Mouse (Mus musculus) heart, postnatal 36 days (tissue): ENCODE results near the gene Map3k15. TPM values are rescaled to one million over a fixed set of nuclear protein-coding genes. Genes with fewer than 3 reads are reported as not detected.

ENCODE experiments used
- DNase-seq, 2 experiments: peaks; one replicate each; pipeline ENCODE4 v3.0.0; 2021 to 2022
- intact Hi-C: fragments of 180-260 bp; cut with DNase I; formaldehyde crosslinking; loops from one replicate; pipeline ENCODE4 v1.15.1; 2025
- total RNA-seq, 2 experiments: library from RNA; stranded (reverse); gene quantifications; 2 replicates each; pipeline ENCODE4 v1.2.3; 2021

Gene Map3k15
- total RNA-seq, 2 experiments from 2014 or later, result 0.51 to 0.58 TPM

GRCm38 (mm10) chrX:160116658-160117057 is 128.4 kb downstream of the Map3k15 start:
- peak; percentile 42 to 49 for DNase-seq
- intact Hi-C loops, result loop anchor here (5.0 to 10.0 kb wide), 3 partner anchors 129 to 492 kb away; partner anchors contain the start of genes Map3k15 and Sh3kbp1

DNA sequence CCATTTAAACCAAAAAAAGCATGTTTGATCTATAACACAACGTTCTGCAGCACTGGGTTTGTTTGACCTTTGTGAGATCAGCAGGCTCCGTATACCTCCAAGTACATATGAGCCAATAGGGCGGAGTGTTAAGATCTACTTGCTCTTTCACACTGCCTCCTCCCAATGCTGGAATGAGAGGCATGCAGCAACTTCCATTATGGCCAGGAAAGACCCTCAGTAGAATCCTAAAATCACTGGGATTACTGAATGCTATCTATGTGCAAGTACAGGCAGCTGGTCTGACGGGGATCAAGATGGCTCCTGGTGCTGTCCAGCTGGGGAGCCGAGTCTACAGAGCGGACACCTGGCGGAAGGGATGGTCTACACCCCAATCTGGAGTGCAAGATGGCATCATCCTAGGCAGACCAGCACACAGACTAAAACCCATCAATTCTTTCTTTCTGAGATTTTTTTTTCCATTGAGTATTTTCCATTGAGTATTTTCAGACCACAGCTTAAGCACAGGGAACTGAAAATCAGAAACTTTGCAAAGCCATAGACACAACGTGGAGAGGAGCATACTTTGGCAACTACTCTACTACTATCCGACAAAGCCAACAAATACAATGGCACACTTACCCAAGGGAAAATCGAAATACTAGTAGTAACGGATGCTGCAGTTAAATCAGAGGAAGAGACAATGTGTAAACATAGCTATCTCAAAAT is 146.1 kb downstream of the Map3k15 start:
- no peak for DNase-seq
- intact Hi-C loops, result loop anchor here (10.0 kb wide), 1 partner anchor 599 kb away; no protein-coding TSS in a partner anchor

DNA sequence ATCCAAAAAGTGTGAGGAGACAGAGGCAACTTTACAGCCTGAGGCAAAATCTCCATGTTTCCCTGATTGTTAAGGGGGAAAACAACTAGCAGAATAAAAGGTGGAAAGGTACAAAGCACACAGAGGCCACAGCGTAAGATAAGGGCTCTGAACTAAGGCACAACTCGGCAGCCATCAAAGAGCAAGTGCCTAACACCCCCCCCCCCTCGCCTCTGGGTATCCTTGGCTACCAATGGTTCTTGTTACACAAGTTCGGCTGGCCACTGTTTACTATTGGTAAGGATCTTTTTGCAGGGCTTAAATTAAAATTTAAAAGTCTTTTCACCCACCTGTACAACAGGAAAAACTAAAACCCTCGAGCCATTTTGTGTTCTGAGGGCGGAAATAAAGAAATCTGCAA is 147.5 kb downstream of the Map3k15 start:
- intact Hi-C loops, result loop anchor here (10.0 kb wide), 1 partner anchor 601 kb away; no protein-coding TSS in a partner anchor
- DNase-seq, result no peak

DNA sequence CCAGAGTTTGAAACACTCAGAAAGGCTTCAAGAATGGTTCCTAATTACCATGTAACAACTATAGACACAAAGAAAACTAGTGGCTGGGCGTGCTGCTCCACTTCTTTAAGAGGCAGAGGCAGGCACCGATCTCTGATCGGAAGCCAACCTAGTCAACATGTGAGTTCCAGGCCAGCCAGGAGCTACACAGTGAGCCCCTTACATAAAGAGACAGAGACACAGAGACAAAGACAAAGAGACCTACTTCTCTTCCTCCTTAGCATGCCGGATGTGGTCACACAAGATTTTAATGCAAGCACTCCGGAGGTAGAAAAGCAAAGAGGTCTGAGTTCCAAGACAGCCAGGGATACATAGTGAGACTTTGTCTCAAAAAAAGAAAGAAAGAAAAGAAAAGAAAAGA is 147.9 kb downstream of the Map3k15 start:
- no peak for DNase-seq
- intact Hi-C loops, result loop anchor here (10.0 kb wide), 1 partner anchor 601 kb away; no protein-coding TSS in a partner anchor

DNA sequence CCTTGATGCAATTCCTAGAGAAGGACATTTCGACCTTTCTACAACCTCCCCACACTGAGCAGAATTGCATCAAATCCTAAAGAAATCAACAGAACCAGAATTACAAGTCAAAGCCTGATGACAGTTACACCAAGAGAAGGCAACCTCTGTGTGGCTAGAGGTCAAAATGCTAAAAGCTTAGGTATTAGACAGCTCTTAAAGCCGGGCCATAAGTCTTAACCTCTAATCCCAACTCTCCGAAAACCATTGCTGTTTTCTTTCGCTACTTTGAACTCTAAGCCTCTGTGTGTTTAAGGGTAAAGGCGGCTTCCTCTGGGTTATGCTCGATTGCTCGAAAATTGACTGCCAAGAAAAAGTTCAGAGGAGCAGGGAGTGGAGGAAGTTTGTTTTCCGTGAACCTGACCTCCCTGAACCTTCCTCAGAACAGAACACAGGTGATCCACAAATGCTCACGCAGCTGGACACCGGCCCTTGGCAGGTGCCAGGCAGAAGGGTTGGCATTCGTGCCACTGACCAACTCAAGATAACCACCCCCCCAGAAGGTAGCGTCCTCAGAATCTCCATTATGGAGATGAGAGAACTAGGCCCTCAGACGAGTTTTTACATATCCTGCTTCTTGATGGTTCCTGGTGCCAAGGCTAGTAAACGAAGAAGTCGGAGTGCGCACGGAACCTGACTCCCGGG is 149.1 kb downstream of the Map3k15 start:
- DNase-seq, result no peak
- intact Hi-C loops, result loop anchor here (10.0 kb wide), 1 partner anchor 603 kb away; no protein-coding TSS in a partner anchor

- peak; percentile 84 to 88 for DNase-seq
- intact Hi-C loops, result loop anchor here (10.0 kb wide), 1 partner anchor 603 kb away; no protein-coding TSS in a partner anchor
These were observed 149.9 kb downstream of the Map3k15 start, which contains the start of gene Pdha1 for GRCm38 (mm10) chrX:160137861-160138717. Pdha1 (minus strand) TSS chrX:160138413.

GRCm38 (mm10) chrX:160146806-160147205 is 158.6 kb downstream of the Map3k15 start:
- intact Hi-C loops, result no loop called here
- DNase-seq, result no peak

DNA sequence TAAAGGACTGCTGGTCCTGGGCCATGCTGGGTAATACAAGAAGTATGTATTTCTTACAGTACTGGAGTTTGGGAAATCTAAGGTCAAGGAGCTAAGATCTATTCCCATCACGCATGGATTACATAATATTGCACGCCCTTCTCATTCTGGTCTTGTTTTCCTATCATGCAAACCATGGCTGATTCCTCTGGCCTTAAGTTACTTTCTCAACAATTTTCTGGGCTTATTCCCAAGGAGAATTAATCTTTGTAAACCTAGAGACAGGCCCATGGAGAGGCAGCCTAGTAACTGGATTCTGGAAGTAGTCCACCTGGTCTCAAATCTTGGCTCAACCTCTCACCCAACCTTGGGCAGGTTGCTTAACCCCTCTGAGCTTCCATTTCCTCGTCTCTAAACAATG is 159.2 kb downstream of the Map3k15 start:
- intact Hi-C loops, result no loop called here
- no peak for DNase-seq

- intact Hi-C loops, result no loop called here
- no peak for DNase-seq
These were observed 160.6 kb downstream of the Map3k15 start for GRCm38 (mm10) chrX:160148859-160149258.

DNA sequence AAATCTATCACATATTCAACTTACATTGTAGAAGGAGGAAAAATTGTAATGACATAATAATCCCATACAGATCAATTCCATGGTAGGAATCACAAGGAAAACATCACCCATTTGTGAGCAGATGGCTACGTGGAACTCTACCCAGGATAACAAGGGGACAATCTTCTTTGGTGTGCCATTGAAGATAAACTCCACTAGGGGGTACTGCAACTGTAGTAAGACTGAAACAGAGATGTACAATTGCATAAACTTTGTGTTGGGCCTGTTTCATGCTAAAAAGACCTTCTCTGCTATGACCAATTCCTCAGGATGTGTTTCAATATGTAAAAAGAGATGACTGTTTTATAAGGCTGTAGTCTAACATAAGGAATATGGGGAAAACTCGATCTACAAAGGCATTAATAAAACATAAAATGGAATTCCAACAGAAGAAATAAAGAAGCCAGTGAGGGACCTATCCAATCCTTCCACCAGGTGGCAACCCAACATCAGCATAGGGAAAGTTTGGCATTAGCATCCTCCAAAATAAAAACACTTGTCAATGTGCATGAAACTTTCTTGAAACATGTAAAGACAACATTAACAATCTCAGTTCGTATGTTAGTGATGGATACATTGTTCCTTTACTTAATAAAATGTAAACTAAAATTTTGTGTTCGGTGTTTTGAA is 165.0 kb downstream of the Map3k15 start:
- intact Hi-C loops, result loop anchor here (2.0 to 10.0 kb wide), 3 partner anchors 18 to 879 kb away; no protein-coding TSS in a partner anchor
- no peak for DNase-seq

DNA sequence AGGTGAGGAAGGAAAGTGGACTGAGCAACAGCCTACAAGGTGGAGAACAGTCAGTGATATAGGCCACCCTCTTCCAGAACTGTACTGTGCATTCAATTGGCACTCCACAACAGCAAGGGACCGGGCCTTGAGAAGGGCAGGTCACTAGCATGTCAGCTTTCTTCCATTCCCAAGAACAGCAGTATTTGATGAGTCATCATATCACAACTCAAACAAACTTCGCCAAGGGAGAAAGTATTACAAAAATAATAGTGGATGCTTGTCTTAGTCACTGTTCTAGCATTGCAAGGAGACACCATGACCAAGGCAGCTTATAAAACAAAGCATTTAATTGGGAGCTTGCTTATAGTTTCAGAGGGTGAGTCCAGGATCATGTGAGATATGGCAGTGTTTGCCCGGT is 176.0 kb downstream of the Map3k15 start:
- intact Hi-C loops, result no loop called here

DNA sequence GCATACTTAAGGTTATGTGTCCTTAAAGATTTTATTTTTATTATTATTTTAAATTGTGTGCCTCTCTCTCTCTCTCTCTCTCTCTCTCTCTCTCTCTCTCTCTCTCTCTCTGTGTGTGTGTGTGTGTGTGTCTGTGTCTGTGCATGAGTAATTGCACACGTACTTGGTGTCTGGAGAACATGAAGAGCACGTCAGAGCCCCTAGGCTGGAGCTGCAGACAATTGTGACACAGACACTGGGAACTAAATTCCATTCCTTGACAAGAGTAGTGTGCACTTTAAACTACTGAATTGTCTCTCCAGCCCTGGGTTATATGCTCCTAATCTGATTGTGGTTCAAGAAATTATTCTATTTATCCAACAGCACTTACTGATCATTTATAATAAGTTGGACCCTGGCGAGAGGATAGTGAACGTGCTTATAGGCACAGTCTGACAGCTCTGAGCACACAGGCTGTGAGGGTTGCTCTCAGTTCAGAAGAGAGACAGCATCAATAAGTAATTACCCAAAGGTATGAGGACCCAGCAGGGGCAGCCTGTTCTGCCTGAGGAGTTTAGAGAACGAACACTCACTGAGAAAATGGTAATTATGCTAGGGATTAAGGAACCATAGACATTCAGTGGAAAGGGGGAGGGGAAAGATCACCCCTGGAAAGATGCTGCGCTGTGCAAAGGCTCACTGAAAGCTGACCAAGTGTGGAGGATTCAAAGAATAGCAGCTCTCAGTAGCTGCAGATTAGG is 178.2 kb downstream of the Map3k15 start:
- no peak for DNase-seq
- intact Hi-C loops, result no loop called here

More for the DNA sequence above, 176.0 kb downstream of the Map3k15 start:
- DNase-seq, result no peak

GRCm38 (mm10) chrX:160170150-160170549 is 181.9 kb downstream of the Map3k15 start:
- intact Hi-C loops, result loop anchor here (2.0 to 5.0 kb wide), 3 partner anchors 17 to 862 kb away; no protein-coding TSS in a partner anchor
- peak; percentile 61 to 74 for DNase-seq

Other genes starting within 250 kb of the Map3k15 start
- 1,000 to 10,000 TPM; 1,112 to 1,227 TPM for gene Pdha1, start 150.0 kb downstream of the Map3k15 start, total RNA-seq